Mouse (Mus musculus) ES-E14 (cell line): ENCODE measurements at regions not wholly inside any gene's neighbourhood (a gene's known extent, or its start where the extent isn't known, plus 50 kb on each side); places are given as distances from the start of the nearest gene placed in this dataset.

Source experiments
- DNase-seq: peaks from one replicate; pipeline ENCODE4 v3.0.0-alpha.2; 2013; ENCODE audit warnings: low read depth, low spot score
- H3K27ac ChIP-seq: 2 replicates; pipeline ENCODE4 v1.5.1; 2012; ENCODE audit warnings: low read depth, mild to moderate bottlenecking, low read length, moderate library complexity, mixed read lengths; ENCODE audit not compliant: poor library complexity, insufficient read depth, severe bottlenecking
- H3K36me3 ChIP-seq: 2 replicates; pipeline ENCODE4 v1.6.1; 2012; ENCODE audit warnings: mild to moderate bottlenecking, low read length, moderate library complexity, mixed read lengths; ENCODE audit not compliant: control insufficient read depth, poor library complexity, insufficient read depth, severe bottlenecking
- H3K4me1 ChIP-seq, 2 experiments: fragments of 150-350 bp in 1 of 2; sonication (generic) in 1 of 2; 2 replicates each; pipeline ENCODE4 v1.6.1; 2012; ENCODE audit warnings: low read length in 2 of 2, mild to moderate bottlenecking in 1 of 2, mixed read lengths in 1 of 2; ENCODE audit not compliant: control insufficient read depth in 2 of 2, insufficient read depth in 2 of 2, poor library complexity in 1 of 2
- H3K4me3 ChIP-seq, 2 experiments: fragments of 150-350 bp in 1 of 2; sonication (generic) in 1 of 2; 2 replicates each; pipeline ENCODE4 v1.5.1; 2012; ENCODE audit warnings: low read length in 2 of 2, low read depth in 1 of 2, mild to moderate bottlenecking in 1 of 2, mixed read lengths in 1 of 2; ENCODE audit not compliant: insufficient read depth in 1 of 2, poor library complexity in 1 of 2, severe bottlenecking in 1 of 2
- H3K9ac ChIP-seq: 2 replicates; pipeline ENCODE4 v1.6.1; 2012; ENCODE audit warnings: low read depth, mild to moderate bottlenecking, low read length, mixed read lengths; ENCODE audit not compliant: poor library complexity, insufficient read depth, severe bottlenecking
- H3K9me3 ChIP-seq: fragments of 150-350 bp; sonication (generic); 2 replicates; pipeline ENCODE4 v1.6.1; 2012; ENCODE audit warnings: low read depth, mild to moderate bottlenecking, low read length; ENCODE audit not compliant: control insufficient read depth, insufficient read depth
- CHD2 ChIP-seq: IDR thresholded peaks from 2 replicates; pipeline ENCODE4 v1.6.1; 2014; ENCODE audit warnings: mild to moderate bottlenecking, low read depth, low read length, inconsistent platforms
- HCFC1 ChIP-seq: IDR thresholded peaks from 2 replicates; pipeline ENCODE4 v1.6.1; 2012; ENCODE audit warnings: low read length, inconsistent platforms, borderline replicate concordance; ENCODE audit not compliant: insufficient read depth
- MAFK ChIP-seq: IDR thresholded peaks from 2 replicates; pipeline ENCODE4 v1.6.1; 2014; ENCODE audit warnings: mild to moderate bottlenecking, low read depth, low read length, inconsistent platforms; ENCODE audit not compliant: insufficient read depth
- ZC3H11A ChIP-seq: IDR thresholded peaks from 2 replicates; pipeline ENCODE4 v1.6.1; 2012; ENCODE audit warnings: low read depth, mild to moderate bottlenecking, inconsistent platforms, low read length, borderline replicate concordance
- ZNF384 ChIP-seq: IDR thresholded peaks from 2 replicates; pipeline ENCODE4 v1.6.1; 2012; ENCODE audit warnings: low read depth, low read length, inconsistent platforms
- in situ Hi-C, 2 experiments: fragments of 600-800 bp; cut with MboI; formaldehyde crosslinking; loops; one replicate each; pipeline ENCODE4 v1.15.1; 2025; ENCODE audit warnings: low sequenced_read_pairs in 2 of 2, inconsistent platforms in 1 of 2; ENCODE audit not compliant: unreplicated experiment in 2 of 2

- Histone ChIP-seq H3K27ac (no peak overlapping the region), H3K36me3 (no peaks in the 10 kb centered on the region), H3K9ac (no peak overlapping the region), H3K4me3 (no peak overlapping the region), H3K9me3 (no peaks in the 10 kb centered on the region), H3K4me1 (no peaks in the 10 kb centered on the region)
- in situ Hi-C loops: no loop called here
- no peak for DNase-seq
- TF ChIP-seq MAFK (no peak), HCFC1 (no peak)
Observed at GRCm38 (mm10) chr4:7312160-7312559, 926.7 kb downstream of the Car8 start.

DNA sequence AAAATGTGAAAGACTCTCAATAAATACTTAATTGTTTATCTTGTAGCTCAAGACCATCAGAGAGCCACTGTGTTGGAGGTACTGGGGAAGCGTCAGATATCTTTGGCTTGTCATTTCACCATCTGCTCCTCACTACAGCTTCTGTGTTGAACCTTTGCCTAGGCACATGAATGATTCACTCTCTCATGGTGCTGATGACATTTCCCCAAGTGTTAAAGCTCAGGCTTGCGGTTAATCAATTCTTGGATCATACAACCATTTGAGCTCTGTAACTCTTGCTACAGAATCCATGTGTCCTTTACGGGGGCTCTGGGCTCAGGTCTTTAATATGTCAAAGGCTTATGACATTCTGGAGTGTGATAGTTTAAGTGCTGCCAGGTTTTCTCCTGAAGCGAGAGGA lies 969.8 kb downstream of the Car8 start:
- in situ Hi-C loops: no loop called here
- TF ChIP-seq MAFK: no peak
- no peak for TF ChIP-seq ZNF384
- no peak for TF ChIP-seq CHD2
- TF ChIP-seq HCFC1: no peak
- TF ChIP-seq ZC3H11A: no peak

GRCm38 (mm10) chr4:7256486-7256885 lies 982.4 kb downstream of the Car8 start:
- TF ChIP-seq ZNF384 (no peak), CHD2 (no peak), HCFC1 (no peak), ZC3H11A (no peak), MAFK (no peak)
- no peak overlapping the region for H3K27ac ChIP-seq
- DNase-seq: no peak
- H3K9ac ChIP-seq: no peak overlapping the region
- H3K36me3 ChIP-seq: no peaks in the 10 kb centered on the region
- in situ Hi-C loops: no loop called here
- H3K4me3 ChIP-seq: no peak overlapping the region
- H3K4me1 ChIP-seq: no peaks in the 10 kb centered on the region
- H3K9me3 ChIP-seq: no peaks in the 10 kb centered on the region

More for the DNA sequence above, 969.8 kb downstream of the Car8 start:
- DNase-seq: no peak
- Histone ChIP-seq H3K4me3 (no peak overlapping the region), H3K4me1 (no peaks in the 10 kb centered on the region), H3K27ac (no peak overlapping the region), H3K9ac (no peak overlapping the region), H3K36me3 (no peaks in the 10 kb centered on the region), H3K9me3 (no peaks in the 10 kb centered on the region)

DNA sequence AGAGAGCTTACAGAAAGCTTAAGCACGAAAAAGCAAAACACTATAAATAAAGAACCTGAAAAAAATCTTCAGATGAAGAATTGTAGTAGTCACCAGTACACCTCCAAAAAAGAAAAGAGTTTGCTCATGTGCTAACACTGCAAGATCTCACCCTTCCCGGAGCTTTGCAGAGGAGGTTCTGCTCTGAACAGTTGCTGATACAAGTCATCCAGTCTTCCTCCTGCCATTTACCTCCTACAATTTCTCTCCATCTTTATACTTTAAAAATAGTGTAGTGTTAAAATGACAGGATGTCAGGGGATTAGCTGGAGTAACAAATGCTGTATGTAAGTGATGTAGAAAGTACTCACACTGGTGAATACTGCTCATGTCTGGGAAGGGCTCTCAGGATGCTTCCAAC lies 985.2 kb downstream of the Car8 start:
- no peak for TF ChIP-seq ZC3H11A
- no peak for TF ChIP-seq CHD2
- no peak for TF ChIP-seq HCFC1
- TF ChIP-seq MAFK: no peak
- TF ChIP-seq ZNF384: no peak
- Histone ChIP-seq H3K9me3 (no peaks in the 10 kb centered on the region), H3K4me3 (no peak overlapping the region), H3K27ac (no peak overlapping the region), H3K4me1 (no peaks in the 10 kb centered on the region), H3K9ac (no peak overlapping the region), H3K36me3 (no peaks in the 10 kb centered on the region)
- in situ Hi-C loops: no loop called here
- no peak for DNase-seq

DNA sequence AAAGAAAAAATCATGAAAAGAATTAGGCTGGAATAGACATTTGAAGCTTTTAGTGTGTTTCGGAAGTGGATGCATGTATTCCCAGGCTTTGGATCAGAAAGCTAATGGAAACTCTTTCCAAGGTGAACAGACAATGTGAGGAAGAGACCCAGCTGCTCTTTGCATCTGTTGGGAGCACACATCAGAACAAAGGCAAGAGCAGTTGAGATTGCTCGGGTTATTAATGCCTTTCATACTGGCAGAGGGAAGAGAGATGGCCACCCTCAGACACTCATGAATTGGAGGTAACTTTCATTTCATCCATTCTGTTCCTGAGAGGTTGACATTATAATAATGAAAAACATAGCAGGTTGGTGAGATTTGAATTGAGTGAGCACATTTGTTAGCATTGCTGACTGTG lies 987.2 kb downstream of the Car8 start:
- in situ Hi-C loops: no loop called here
- Histone ChIP-seq H3K9me3 (no peaks in the 10 kb centered on the region), H3K27ac (no peak overlapping the region), H3K36me3 (no peaks in the 10 kb centered on the region), H3K9ac (no peak overlapping the region), H3K4me3 (no peak overlapping the region), H3K4me1 (no peaks in the 10 kb centered on the region)
- TF ChIP-seq CHD2: no peak
- TF ChIP-seq ZNF384: no peak
- no peak for TF ChIP-seq MAFK
- no peak for TF ChIP-seq ZC3H11A
- TF ChIP-seq HCFC1: no peak
- no peak for DNase-seq
